Mouse (Mus musculus): ENCODE measurements around the gene Rnase2b. TPM values are rescaled to one million over a fixed set of nuclear protein-coding genes. Genes with fewer than 3 reads are reported as not detected.
"Not testable (repeated sequence)": the region's sequence is repeated elsewhere in the genome, so short reads cannot be mapped to it uniquely, and the experiment has no call there.

Gene Rnase2b
- polyA plus RNA-seq, 1 experiment from 2014 or later: not detected

GRCm38 (mm10) chr14:51181051-51181450, 19.0 kb downstream of the Rnase2b start:
- WGBS: 76% methylated on average over 2 of the region's 2 CpGs
- not testable (repeated sequence) for H3K27me3 ChIP-seq (ENCODE audit: control insufficient read depth, insufficient read depth, low read length); H3K36me3 ChIP-seq (replicated peaks; ENCODE audit: control insufficient read depth, insufficient read depth, low read depth, low read length); H3K4me3 ChIP-seq (ENCODE audit: low read depth, low read length); ATAC-seq (replicated peaks; ENCODE audit: insufficient number of reproducible peaks, low FRiP score, low TSS enrichment, low read depth); H3K4me2 ChIP-seq (ENCODE audit: low read depth, low read length); H3K4me1 ChIP-seq (ENCODE audit: control insufficient read depth, insufficient read depth, low read length); DNase-seq (ENCODE audit: low spot score); H3K9ac ChIP-seq (replicated peaks; ENCODE audit: low read length); H3K9me3 ChIP-seq (replicated peaks; ENCODE audit: control insufficient read depth, low read length); H3K27ac ChIP-seq (replicated peaks; ENCODE audit: low read depth, low read length)

GRCm38 (mm10) chr14:51195681-51196080, 33.6 kb downstream of the Rnase2b start:
- Histone ChIP-seq H3K27me3 (ENCODE audit: control insufficient read depth, insufficient read depth, low read length) (no peaks in the 10 kb centered on the region), H3K4me1 (ENCODE audit: control insufficient read depth, insufficient read depth, low read length) (no peaks in the 10 kb centered on the region), H3K4me2 (ENCODE audit: low read depth, low read length) (no peak overlapping the region), H3K36me3 (replicated peaks; ENCODE audit: control insufficient read depth, insufficient read depth, low read depth, low read length) (no peaks in the 10 kb centered on the region), H3K9me3 (replicated peaks; ENCODE audit: control insufficient read depth, low read length) (no peaks in the 10 kb centered on the region), H3K4me3 (ENCODE audit: low read depth, low read length) (no peak overlapping the region), H3K9ac (replicated peaks; ENCODE audit: low read length) (no peak overlapping the region), H3K27ac (replicated peaks; ENCODE audit: low read depth, low read length) (no peak overlapping the region)
- ATAC-seq (replicated peaks; ENCODE audit: insufficient number of reproducible peaks, low FRiP score, low TSS enrichment, low read depth): no peak
- WGBS: 93% methylated on average over 4 of the region's 4 CpGs
- DNase-seq (ENCODE audit: low spot score): no peak

DNA sequence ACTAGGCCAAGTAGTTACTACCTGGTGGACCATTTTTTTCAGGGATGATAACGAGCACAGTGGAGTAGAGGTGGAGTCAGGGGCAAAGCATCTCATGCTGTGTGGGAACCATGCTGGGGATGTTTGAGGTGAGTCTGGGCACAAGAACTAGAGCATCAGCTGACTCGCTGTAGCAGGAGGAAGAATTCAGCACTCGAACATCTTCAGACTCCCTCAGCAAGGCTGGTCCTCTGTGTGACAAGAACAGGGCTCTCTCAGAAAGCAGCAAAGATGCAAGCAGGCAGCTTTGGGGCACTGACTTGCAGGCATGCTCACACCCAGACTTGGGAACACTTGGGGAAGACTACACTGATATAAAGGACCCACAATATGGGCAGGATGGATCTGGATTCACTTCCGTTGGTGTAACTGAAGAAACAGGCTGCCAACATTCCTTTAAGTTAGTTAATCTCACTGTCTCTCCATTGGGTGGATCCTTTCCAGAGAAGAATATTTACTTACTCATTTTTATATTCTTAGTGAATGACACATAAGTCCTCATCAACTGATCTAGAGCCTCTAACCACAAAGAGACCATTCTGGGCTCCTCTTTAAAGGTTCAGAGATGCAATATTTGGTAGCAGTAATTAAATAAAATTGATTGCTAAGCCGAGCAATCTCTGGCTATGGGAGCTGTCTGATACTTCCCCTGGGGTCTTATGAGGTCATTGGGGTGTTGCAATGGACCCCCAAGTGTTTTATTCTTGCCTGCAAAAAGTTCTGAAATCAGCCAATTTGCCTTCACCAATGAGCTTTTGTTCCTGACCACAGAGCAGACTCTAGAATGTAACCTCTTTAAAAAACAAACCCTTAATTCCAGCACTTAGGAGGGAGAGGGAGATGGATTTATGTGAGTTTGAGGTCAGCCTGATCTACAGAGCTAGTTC, 37.3 kb downstream of the Rnase2b start, which contains the start of gene Ang2:
TSS of gene Ang2 (minus strand) at position 51 of the 926 bp plus-strand sequence.
- no peak for ATAC-seq (replicated peaks; ENCODE audit: insufficient number of reproducible peaks, low FRiP score, low TSS enrichment, low read depth)
- H3K4me2 ChIP-seq (ENCODE audit: low read depth, low read length): no peak within 1 kb of the TSS
- H3K4me1 ChIP-seq (ENCODE audit: control insufficient read depth, insufficient read depth, low read length): no peaks in the 10 kb centered on the region
- H3K4me3 ChIP-seq (ENCODE audit: low read depth, low read length): no peak within 1 kb of the TSS
- 80% methylated on average over 5 of the region's 5 CpGs for WGBS
- no peak within 1 kb of the TSS for H3K27ac ChIP-seq (replicated peaks; ENCODE audit: low read depth, low read length)
- no peaks in the 10 kb centered on the region for H3K9me3 ChIP-seq (replicated peaks; ENCODE audit: control insufficient read depth, low read length)
- no peaks in the 10 kb centered on the region for H3K36me3 ChIP-seq (replicated peaks; ENCODE audit: control insufficient read depth, insufficient read depth, low read depth, low read length)
- no peaks in the 10 kb centered on the region for H3K27me3 ChIP-seq (ENCODE audit: control insufficient read depth, insufficient read depth, low read length)
- DNase-seq (ENCODE audit: low spot score): no peak
- H3K9ac ChIP-seq (replicated peaks; ENCODE audit: low read length): no peak within 1 kb of the TSS

GRCm38 (mm10) chr14:51200054-51200453, 38.0 kb downstream of the Rnase2b start:
- Histone ChIP-seq H3K36me3 (replicated peaks; ENCODE audit: control insufficient read depth, insufficient read depth, low read depth, low read length) (no peaks in the 10 kb centered on the region), H3K9ac (replicated peaks; ENCODE audit: low read length) (no peak overlapping the region), H3K9me3 (replicated peaks; ENCODE audit: control insufficient read depth, low read length) (no peaks in the 10 kb centered on the region), H3K27ac (replicated peaks; ENCODE audit: low read depth, low read length) (no peak overlapping the region), H3K4me1 (ENCODE audit: control insufficient read depth, insufficient read depth, low read length) (no peaks in the 10 kb centered on the region), H3K27me3 (ENCODE audit: control insufficient read depth, insufficient read depth, low read length) (no peaks in the 10 kb centered on the region), H3K4me3 (ENCODE audit: low read depth, low read length) (no peak overlapping the region), H3K4me2 (ENCODE audit: low read depth, low read length) (no peak overlapping the region)
- DNase-seq (ENCODE audit: low spot score): no peak
- 98% methylated on average over 2 of the region's 2 CpGs for WGBS
- no peak for ATAC-seq (replicated peaks; ENCODE audit: insufficient number of reproducible peaks, low FRiP score, low TSS enrichment, low read depth)

DNA sequence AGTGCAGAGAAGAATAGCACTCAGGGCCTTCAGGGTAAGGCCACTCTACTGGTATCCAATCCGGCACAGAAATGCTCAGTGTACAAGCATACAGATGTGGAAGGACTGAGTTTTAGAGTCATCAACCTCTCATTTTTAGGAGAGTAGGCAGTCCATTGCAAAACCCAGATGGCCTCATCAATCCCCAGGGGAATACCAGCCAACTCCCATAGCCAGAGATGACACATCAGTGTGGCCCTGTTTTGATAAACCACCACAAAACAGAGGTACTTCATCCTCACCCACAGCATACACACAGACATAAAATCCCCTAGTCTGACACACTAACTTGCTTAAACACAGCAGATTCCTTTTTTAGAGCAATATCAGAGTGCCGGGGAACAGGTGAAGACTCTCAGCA, 38.4 kb downstream of the Rnase2b start:
- Histone ChIP-seq H3K9me3 (replicated peaks; ENCODE audit: control insufficient read depth, low read length) (no peaks in the 10 kb centered on the region), H3K36me3 (replicated peaks; ENCODE audit: control insufficient read depth, insufficient read depth, low read depth, low read length) (no peaks in the 10 kb centered on the region), H3K4me1 (ENCODE audit: control insufficient read depth, insufficient read depth, low read length) (no peaks in the 10 kb centered on the region), H3K27me3 (ENCODE audit: control insufficient read depth, insufficient read depth, low read length) (no peaks in the 10 kb centered on the region), H3K9ac (replicated peaks; ENCODE audit: low read length) (no peak overlapping the region), H3K27ac (replicated peaks; ENCODE audit: low read depth, low read length) (no peak overlapping the region), H3K4me2 (ENCODE audit: low read depth, low read length) (no peak overlapping the region), H3K4me3 (ENCODE audit: low read depth, low read length) (no peak overlapping the region)
- no peak for DNase-seq (ENCODE audit: low spot score)
- no peak for ATAC-seq (replicated peaks; ENCODE audit: insufficient number of reproducible peaks, low FRiP score, low TSS enrichment, low read depth)
- WGBS: 94% methylated on average over 2 of the region's 2 CpGs

GRCm38 (mm10) chr14:51203115-51203514, 41.1 kb downstream of the Rnase2b start, which contains the start of gene Ear14:
Gene Ear14, plus strand, starts transcription at chr14:51203391.
- no peak within 1 kb of the TSS for H3K4me3 ChIP-seq (ENCODE audit: low read depth, low read length)
- H3K27ac ChIP-seq (replicated peaks; ENCODE audit: low read depth, low read length): no peak within 1 kb of the TSS
- H3K4me1 ChIP-seq (ENCODE audit: control insufficient read depth, insufficient read depth, low read length): no peaks in the 10 kb centered on the region
- ATAC-seq (replicated peaks; ENCODE audit: insufficient number of reproducible peaks, low FRiP score, low TSS enrichment, low read depth): no peak
- H3K9me3 ChIP-seq (replicated peaks; ENCODE audit: control insufficient read depth, low read length): no peaks in the 10 kb centered on the region
- H3K36me3 ChIP-seq (replicated peaks; ENCODE audit: control insufficient read depth, insufficient read depth, low read depth, low read length): no peaks in the 10 kb centered on the region
- no peaks in the 10 kb centered on the region for H3K27me3 ChIP-seq (ENCODE audit: control insufficient read depth, insufficient read depth, low read length)
- DNase-seq (ENCODE audit: low spot score): no peak
- 91% methylated on average over 2 of the region's 2 CpGs for WGBS
- no peak within 1 kb of the TSS for H3K9ac ChIP-seq (replicated peaks; ENCODE audit: low read length)
- no peak within 1 kb of the TSS for H3K4me2 ChIP-seq (ENCODE audit: low read depth, low read length)

Other genes starting within 250 kb of the Rnase2b start
- 188 and 208 TPM in 2 replicates for gene Osgep, start 237.4 kb upstream of the Rnase2b start, polyA plus RNA-seq (2014; fragmentation: Nextera tagmentation; extraction: Ambion mirVana)
- 471 and 486 TPM in 2 replicates for gene Apex1, start 237.3 kb upstream of the Rnase2b start, polyA plus RNA-seq (2014; fragmentation: Nextera tagmentation; extraction: Ambion mirVana)
- 49.1 and 52.4 TPM in 2 replicates for gene Pip4p1, start 231.4 kb upstream of the Rnase2b start, polyA plus RNA-seq (2014; fragmentation: Nextera tagmentation; extraction: Ambion mirVana)
- 72.0 and 72.8 TPM in 2 replicates for gene Pnp, start 231.2 kb upstream of the Rnase2b start, polyA plus RNA-seq (2014; fragmentation: Nextera tagmentation; extraction: Ambion mirVana)
- gene Gm49342, start 217.7 kb upstream of the Rnase2b start, polyA plus RNA-seq (2014; fragmentation: Nextera tagmentation; extraction: Ambion mirVana): not detected in 2 replicates
- gene Pnp2, start 206.3 kb upstream of the Rnase2b start, polyA plus RNA-seq (2014; fragmentation: Nextera tagmentation; extraction: Ambion mirVana): 0.36 and 0.47 TPM in 2 replicates
- 0.13 TPM in 1 of 2 replicates, not detected in the other for gene Rnase10, start 154.5 kb upstream of the Rnase2b start, polyA plus RNA-seq (2014; fragmentation: Nextera tagmentation; extraction: Ambion mirVana)
- gene Rnase9, start 120.4 kb upstream of the Rnase2b start, polyA plus RNA-seq (2014; fragmentation: Nextera tagmentation; extraction: Ambion mirVana): not detected in 2 replicates
- gene Rnase11, start 112.1 kb upstream of the Rnase2b start, polyA plus RNA-seq (2014; fragmentation: Nextera tagmentation; extraction: Ambion mirVana): not detected in 2 replicates
- not detected in 2 replicates for gene Rnase12, start 104.6 kb upstream of the Rnase2b start, polyA plus RNA-seq (2014; fragmentation: Nextera tagmentation; extraction: Ambion mirVana)
- not detected in 2 replicates for gene Olfr750, start 87.8 kb upstream of the Rnase2b start, polyA plus RNA-seq (2014; fragmentation: Nextera tagmentation; extraction: Ambion mirVana)
- 14.4 and 14.7 TPM in 2 replicates for gene Rnase4, start 71.2 kb upstream of the Rnase2b start, polyA plus RNA-seq (2014; fragmentation: Nextera tagmentation; extraction: Ambion mirVana)
- 2.2 and 2.6 TPM in 2 replicates for gene Ang, start 71.1 kb upstream of the Rnase2b start, polyA plus RNA-seq (2014; fragmentation: Nextera tagmentation; extraction: Ambion mirVana)
- not detected in 2 replicates for gene Eddm3b, start 47.8 kb upstream of the Rnase2b start, polyA plus RNA-seq (2014; fragmentation: Nextera tagmentation; extraction: Ambion mirVana)
- gene Rnase6, start 38.4 kb upstream of the Rnase2b start, polyA plus RNA-seq (2014; fragmentation: Nextera tagmentation; extraction: Ambion mirVana): not detected in 2 replicates
- gene Rnase1, start 15.5 kb upstream of the Rnase2b start, polyA plus RNA-seq (2014; fragmentation: Nextera tagmentation; extraction: Ambion mirVana): not detected in 2 replicates
- gene Ang2, start 36.9 kb downstream of the Rnase2b start, polyA plus RNA-seq (2014; fragmentation: Nextera tagmentation; extraction: Ambion mirVana): not detected in 2 replicates
- gene Ear14, start 41.1 kb downstream of the Rnase2b start, polyA plus RNA-seq (2014; fragmentation: Nextera tagmentation; extraction: Ambion mirVana): not detected in 2 replicates
- not detected in 2 replicates for gene Rnase2a, start 93.9 kb downstream of the Rnase2b start, polyA plus RNA-seq (2014; fragmentation: Nextera tagmentation; extraction: Ambion mirVana)
- gene Gm7247, start 199.5 kb downstream of the Rnase2b start, polyA plus RNA-seq (2014; fragmentation: Nextera tagmentation; extraction: Ambion mirVana): not detected in 2 replicates
- gene Vmn2r88, start 248.6 kb downstream of the Rnase2b start, polyA plus RNA-seq (2014; fragmentation: Nextera tagmentation; extraction: Ambion mirVana): not detected in 2 replicates

Measured in embryonic facial prominence, embryonic 11.5 days (tissue).